Mouse (Mus musculus) gastrocnemius, postnatal 4 days (tissue): ENCODE results near the gene Hp1bp3. TPM values are rescaled to one million over a fixed set of nuclear protein-coding genes. Genes with fewer than 3 reads are reported as not detected.

Experiments used
- DNase-seq, 2 experiments: peaks; one replicate each; pipeline ENCODE4 v3.0.0; 2021 to 2022; ENCODE audit warnings: low spot score in 2 of 2, mixed read lengths in 2 of 2
- long read RNA-seq, 2 experiments: library from polyadenylated mRNA; stranded (forward); transcript quantifications; one replicate each; pipeline ENCODE4 v2.0.0; 2021
- total RNA-seq, 2 experiments: library from RNA; stranded (reverse); gene quantifications; 2 replicates each; pipeline ENCODE4 v1.2.3; 2021

Hp1bp3 gene
- 100 to 1,000 TPM; 102 to 108 TPM for total RNA-seq
- long read RNA-seq, experiment 1, transcript Hp1bp3-202 (12 exons, 3,113 nt), result major isoform, 32 of 83 reads
- long read RNA-seq, experiment 1, transcript Hp1bp3-201 (13 exons, 3,311 nt), result minor isoform, 14 of 83 reads
- long read RNA-seq, experiment 1, partial matches to known transcripts, result 20 of 83 reads
- long read RNA-seq, experiment 1, other reads (novel, unspliced or antisense), result 16 of 83 reads
- long read RNA-seq, experiment 2, transcript Hp1bp3-201 (13 exons, 3,311 nt), result minor isoform, 7 of 75 reads
- long read RNA-seq, experiment 2, transcript Hp1bp3-202 (12 exons, 3,113 nt), result major isoform, 26 of 75 reads
- long read RNA-seq, experiment 2, partial matches to known transcripts, result 26 of 75 reads
- long read RNA-seq, experiment 2, other reads (novel, unspliced or antisense), result 15 of 75 reads

- peak; percentile 60 to 83 for DNase-seq
These were observed at the start of gene Hp1bp3 for GRCm38 (mm10) chr4:138216200-138216890. Hp1bp3 (plus strand) TSS chr4:138216296.

- DNase-seq, result no peak
These were observed 49.6 kb upstream of the Hp1bp3 start for GRCm38 (mm10) chr4:138166519-138166918.

- DNase-seq, result no peak
These were observed 47.9 kb upstream of the Hp1bp3 start for GRCm38 (mm10) chr4:138168162-138168561.

GRCm38 (mm10) chr4:138169420-138169819 is 46.7 kb upstream of the Hp1bp3 start:
- no peak for DNase-seq

GRCm38 (mm10) chr4:138172686-138173085 is 43.4 kb upstream of the Hp1bp3 start:
- no peak for DNase-seq

GRCm38 (mm10) chr4:138179391-138179790 is 36.7 kb upstream of the Hp1bp3 start:
- DNase-seq, result no peak

GRCm38 (mm10) chr4:138180719-138181118 is 35.4 kb upstream of the Hp1bp3 start:
- no peak for DNase-seq

- DNase-seq, result no peak
These were observed 32.0 kb upstream of the Hp1bp3 start for GRCm38 (mm10) chr4:138184056-138184455.

- DNase-seq, result no peak
These were observed 31.5 kb upstream of the Hp1bp3 start for GRCm38 (mm10) chr4:138184573-138184981.

- DNase-seq, result no peak
These were observed 30.1 kb upstream of the Hp1bp3 start for GRCm38 (mm10) chr4:138185961-138186360.

- DNase-seq, result no peak
These were observed 28.1 kb upstream of the Hp1bp3 start for GRCm38 (mm10) chr4:138187995-138188394.

- DNase-seq, result no peak
These were observed 23.5 kb upstream of the Hp1bp3 start for GRCm38 (mm10) chr4:138192561-138192960.

GRCm38 (mm10) chr4:138200769-138201168 is 15.3 kb upstream of the Hp1bp3 start:
- DNase-seq, result no peak

- no peak for DNase-seq
These were observed 14.4 kb upstream of the Hp1bp3 start for GRCm38 (mm10) chr4:138201696-138202095.

GRCm38 (mm10) chr4:138210116-138210515 is 6.0 kb upstream of the Hp1bp3 start:
- no peak for DNase-seq

- no peak for DNase-seq
These were observed 2.2 kb upstream of the Hp1bp3 start for GRCm38 (mm10) chr4:138213861-138214260.

- no peak for DNase-seq
These were observed 361 bp upstream of the Hp1bp3 start for GRCm38 (mm10) chr4:138215671-138216199.

GRCm38 (mm10) chr4:138216891-138217392 is 846 bp downstream of the Hp1bp3 start:
- DNase-seq, result peak; percentile 98

- no peak for DNase-seq
These were observed 1.3 kb downstream of the Hp1bp3 start for GRCm38 (mm10) chr4:138217441-138217840.

GRCm38 (mm10) chr4:138217951-138218685 is 2.0 kb downstream of the Hp1bp3 start:
- no peak for DNase-seq

- no peak for DNase-seq
These were observed 3.2 kb downstream of the Hp1bp3 start for GRCm38 (mm10) chr4:138219331-138219730.
